ENCODE assay signal across 8 mouse cellular contexts in the genomic region with DNA sequence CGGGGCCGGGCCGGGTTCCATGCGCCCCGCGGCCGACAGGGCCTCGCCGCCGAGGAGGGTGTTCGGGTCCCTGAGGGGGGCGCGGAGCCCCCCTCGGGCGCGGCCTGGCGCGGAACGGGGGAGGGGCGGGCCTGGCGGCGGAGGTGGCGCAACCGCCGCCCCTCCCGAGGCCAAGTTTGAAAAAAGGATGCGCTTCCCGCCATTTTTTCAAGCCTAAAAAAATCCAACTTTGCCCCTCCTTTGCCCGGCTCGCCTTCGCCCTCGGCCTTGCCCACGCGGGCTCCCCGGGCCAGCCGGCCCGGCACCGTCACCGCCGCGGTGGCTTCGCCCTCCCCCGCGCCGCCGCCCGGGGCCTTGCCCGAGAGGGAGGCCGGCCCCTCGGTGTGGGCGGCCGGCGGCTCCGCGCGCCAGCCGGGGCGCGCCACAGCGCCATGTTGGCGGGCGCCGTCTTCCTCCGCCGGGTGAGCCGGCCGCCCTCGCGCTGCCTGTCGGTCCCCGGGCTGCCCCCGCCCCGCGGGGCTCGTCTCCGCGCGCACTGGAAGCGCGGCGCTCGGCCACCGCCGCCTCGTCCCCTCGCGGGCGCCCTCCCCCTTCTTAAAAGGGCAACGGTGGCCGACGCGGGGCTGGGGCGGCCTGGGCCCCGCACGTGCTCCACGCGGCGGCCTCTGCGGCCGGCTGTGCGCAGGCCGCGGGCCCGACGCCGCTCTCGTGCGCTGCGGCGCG. TPM values are rescaled to one million over a fixed set of nuclear protein-coding genes. Genes with fewer than 3 reads are reported as not detected.
DNase-seq lines count a peak whose midpoint lies in the region; ATAC-seq and TF ChIP-seq lines count a peak whose summit lies in the region.

No protein-coding gene starts in this region.

- DNase-seq in layer of hippocampus, adult 11-12 months (ENCODE audit: low spot score) = peak; percentile 64
- no peak for DNase-seq in layer of hippocampus, adult 9-10 months (ENCODE audit: low spot score)
- DNase-seq in embryonic facial prominence, embryonic 11.5 days (ENCODE audit: low spot score) = peak; percentile 74
- peak; percentile 65 for DNase-seq in heart, adult 8-10 months (ENCODE audit: low spot score)
- peak; percentile 51 to 64 for DNase-seq in kidney, adult 8-10 months
- DNase-seq in limb, embryonic 14.5 days (ENCODE audit: low spot score) = peak; percentile 61
- peak; percentile 76 to 81 for DNase-seq in spleen, postnatal 10 days (ENCODE audit: low spot score in 2 of 2)

- H3K4me1 ChIP-seq in embryonic facial prominence, embryonic 11.5 days (ENCODE audit: control insufficient read depth, insufficient read depth, low read length) = peaks cover 4% of the 10 kb centered on the region; the same call in 1 of the 2 replicates
- peaks cover 17% of the 10 kb centered on the region for H3K4me1 ChIP-seq in limb, embryonic 14.5 days (ENCODE audit: control insufficient read depth, insufficient read depth, low read length)
- H3K4me1 ChIP-seq in midbrain, embryonic 16.5 days (ENCODE audit: control insufficient read depth, insufficient read depth, low read length) = peaks cover 13% of the 10 kb centered on the region

- H3K36me3 ChIP-seq in embryonic facial prominence, embryonic 11.5 days (replicated peaks; ENCODE audit: control insufficient read depth, insufficient read depth, low read depth, low read length) = no peaks in the 10 kb centered on the region
- no peaks in the 10 kb centered on the region; the same call in 1 of the 2 replicates for H3K36me3 ChIP-seq in limb, embryonic 14.5 days (ENCODE audit: control insufficient read depth, insufficient read depth, low read length)
- no peaks in the 10 kb centered on the region for H3K36me3 ChIP-seq in midbrain, embryonic 16.5 days (ENCODE audit: control insufficient read depth, insufficient read depth, low read length)

- peak; percentile 14; the same call in 1 of the 2 replicates for ATAC-seq in embryonic facial prominence, embryonic 11.5 days (replicated peaks; ENCODE audit: insufficient number of reproducible peaks, low FRiP score, low TSS enrichment, low read depth)
- peak; percentile 10 for ATAC-seq in limb, embryonic 14.5 days (ENCODE audit: low FRiP score, low read depth)
- peak; percentile 69 for ATAC-seq in midbrain, embryonic 16.5 days

- WGBS in embryonic facial prominence, embryonic 11.5 days = under 1% methylated on average over 72 of the region's 111 CpGs
- 1% methylated on average over 37 of the region's 111 CpGs for WGBS in limb, embryonic 14.5 days
- 0% methylated on average over 73 of the region's 111 CpGs for WGBS in midbrain, embryonic 16.5 days

- peak overlapping the region; percentile 91 for H3K4me2 ChIP-seq in embryonic facial prominence, embryonic 11.5 days (ENCODE audit: low read depth, low read length)
- peak overlapping the region; percentile 77 for H3K4me2 ChIP-seq in limb, embryonic 14.5 days (replicated peaks; ENCODE audit: low read depth, low read length, severe bottlenecking)
- peak overlapping the region; percentile 86 for H3K4me2 ChIP-seq in midbrain, embryonic 16.5 days (ENCODE audit: low read length)

- H3K27ac ChIP-seq in embryonic facial prominence, embryonic 11.5 days (replicated peaks; ENCODE audit: low read depth, low read length) = peak overlapping the region; percentile 99
- H3K27ac ChIP-seq in limb, embryonic 14.5 days (replicated peaks; ENCODE audit: low read depth, low read length) = peak overlapping the region; percentile 100
- H3K27ac ChIP-seq in midbrain, embryonic 16.5 days (ENCODE audit: low read length) = peak overlapping the region; percentile 95

- TF ChIP-seq POLR2A in limb, embryonic 14.5 days (IDR thresholded peaks at IDR 0.05; ENCODE audit: borderline replicate concordance, extremely low read depth, insufficient read depth, insufficient read length) = no peak

- H3K27me3 ChIP-seq in embryonic facial prominence, embryonic 11.5 days (ENCODE audit: control insufficient read depth, insufficient read depth, low read length) = no peaks in the 10 kb centered on the region
- no peaks in the 10 kb centered on the region for H3K27me3 ChIP-seq in limb, embryonic 14.5 days (ENCODE audit: control insufficient read depth, insufficient read depth, low read length)
- no peaks in the 10 kb centered on the region for H3K27me3 ChIP-seq in midbrain, embryonic 16.5 days (ENCODE audit: control insufficient read depth, insufficient read depth, low read depth, low read length)

- H3K9ac ChIP-seq in embryonic facial prominence, embryonic 11.5 days (replicated peaks; ENCODE audit: low read length) = peak overlapping the region; percentile 99
- peak overlapping the region; percentile 99 for H3K9ac ChIP-seq in limb, embryonic 14.5 days (ENCODE audit: low read depth, low read length, severe bottlenecking)
- peak overlapping the region; percentile 94 for H3K9ac ChIP-seq in midbrain, embryonic 16.5 days (ENCODE audit: low read depth, low read length)

- H3K4me3 ChIP-seq in embryonic facial prominence, embryonic 11.5 days (ENCODE audit: low read depth, low read length) = peak overlapping the region; percentile 97
- peak overlapping the region; percentile 89 for H3K4me3 ChIP-seq in limb, embryonic 14.5 days (replicated peaks; ENCODE audit: low read length)
- H3K4me3 ChIP-seq in midbrain, embryonic 16.5 days (ENCODE audit: low read depth, low read length) = peak overlapping the region; percentile 86

- H3K9me3 ChIP-seq in embryonic facial prominence, embryonic 11.5 days (replicated peaks; ENCODE audit: control insufficient read depth, low read length) = no peaks in the 10 kb centered on the region
- no peaks in the 10 kb centered on the region for H3K9me3 ChIP-seq in limb, embryonic 14.5 days (ENCODE audit: control insufficient read depth, low read length)
- no peaks in the 10 kb centered on the region for H3K9me3 ChIP-seq in midbrain, embryonic 16.5 days (replicated peaks; ENCODE audit: control insufficient read depth, low read length, poor library complexity, severe bottlenecking)

RNA-seq across cellular contexts. Expression of a gene that starts 1.2 kb away (rescaled TPM):
- 327 and 354 TPM in 2 replicates for polyA plus RNA-seq in embryonic facial prominence, embryonic 11.5 days (2014; fragmentation: Nextera tagmentation; extraction: Ambion mirVana)
- total RNA-seq in heart, adult 8-10 months (2022) = 10 to 100 TPM; 59.5 to 64.7 (median 61.5) TPM
- polyA plus RNA-seq in limb, embryonic 14.5 days (2012; rRNA removed) = 79.2 and 159 TPM in 2 replicates
- 245 and 249 TPM in 2 replicates for polyA plus RNA-seq in limb, embryonic 14.5 days (2014; fragmentation: Nextera tagmentation; extraction: Ambion mirVana)
- 62.6 and 70.0 TPM in 2 replicates for polyA plus RNA-seq in midbrain, embryonic 16.5 days (2015; fragmentation: Nextera tagmentation; extraction: Ambion mirVana)

RNA-seq across cellular contexts. Expression of a gene that starts 37.1 kb away (rescaled TPM):
- polyA plus RNA-seq in embryonic facial prominence, embryonic 11.5 days (2014; fragmentation: Nextera tagmentation; extraction: Ambion mirVana) = 90.3 and 97.6 TPM in 2 replicates
- 10 to 100 TPM; 12.1 to 16.8 (median 15.6) TPM for total RNA-seq in heart, adult 8-10 months (2022)
- polyA plus RNA-seq in limb, embryonic 14.5 days (2012; rRNA removed) = 75.9 and 82.4 TPM in 2 replicates
- polyA plus RNA-seq in limb, embryonic 14.5 days (2014; fragmentation: Nextera tagmentation; extraction: Ambion mirVana) = 84.1 and 84.5 TPM in 2 replicates
- polyA plus RNA-seq in midbrain, embryonic 16.5 days (2015; fragmentation: Nextera tagmentation; extraction: Ambion mirVana) = 66.9 and 71.7 TPM in 2 replicates

RNA-seq across cellular contexts. Expression of a gene that starts 38.6 kb away (rescaled TPM):
- polyA plus RNA-seq in embryonic facial prominence, embryonic 11.5 days (2014; fragmentation: Nextera tagmentation; extraction: Ambion mirVana) = 13.9 and 16.7 TPM in 2 replicates
- under 1 TPM in 1 of 4 experiments, not detected in 3; 0.37 TPM for total RNA-seq in heart, adult 8-10 months (2022)
- polyA plus RNA-seq in limb, embryonic 14.5 days (2012; rRNA removed) = 0.41 and 0.60 TPM in 2 replicates
- 0.45 and 0.80 TPM in 2 replicates for polyA plus RNA-seq in limb, embryonic 14.5 days (2014; fragmentation: Nextera tagmentation; extraction: Ambion mirVana)
- polyA plus RNA-seq in midbrain, embryonic 16.5 days (2015; fragmentation: Nextera tagmentation; extraction: Ambion mirVana) = not detected in 2 replicates

Comparison
In these comparisons a context has a peak if more than half of its experiments do, and no peak if none do; other contexts are left out.
1. ATAC-seq: peak in every context shown above with its lines; median percentile 69 in midbrain, embryonic 16.5 days; 14 in embryonic facial prominence, embryonic 11.5 days; 10 in limb, embryonic 14.5 days.